Mouse (Mus musculus): ENCODE results near the gene Krt18. TPM values are rescaled to one million over a fixed set of nuclear protein-coding genes. Genes with fewer than 3 reads are reported as not detected.
"Not testable (repeated sequence)": the region's sequence is repeated elsewhere in the genome, so short reads cannot be mapped to it uniquely, and the experiment has no call there.

Gene Krt18
- total RNA-seq (2021): under 1 TPM; 0.24 to 0.85 TPM
- long read RNA-seq, experiment 1, partial matches to known transcripts: 0 of 1 reads
- long read RNA-seq, experiment 1, other reads (novel, unspliced or antisense): 0 of 1 reads
- long read RNA-seq, experiment 2: 0 reads

DNA sequence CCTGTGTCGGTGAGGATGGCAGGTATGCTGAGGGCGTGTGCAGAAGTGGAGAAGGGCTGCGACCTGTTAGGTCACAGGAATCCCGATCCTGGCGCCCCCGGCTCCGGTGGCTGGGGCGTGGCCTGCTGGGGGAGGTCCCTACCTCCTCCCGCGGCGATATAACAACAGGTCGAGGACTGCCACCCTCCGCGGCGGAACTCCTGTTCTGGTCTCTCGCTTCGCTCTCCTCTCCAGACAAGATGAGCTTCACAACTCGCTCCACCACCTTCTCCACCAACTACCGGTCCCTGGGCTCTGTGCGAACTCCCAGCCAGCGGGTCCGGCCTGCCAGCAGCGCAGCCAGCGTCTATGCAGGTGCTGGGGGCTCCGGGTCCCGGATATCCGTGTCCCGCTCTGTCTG lies at the start of gene Krt18:
TSS of gene Krt18 (plus strand) at position 141 of the 400 bp plus-strand sequence.
- intact Hi-C loops (cut with DNase I): no loop called here

DNA sequence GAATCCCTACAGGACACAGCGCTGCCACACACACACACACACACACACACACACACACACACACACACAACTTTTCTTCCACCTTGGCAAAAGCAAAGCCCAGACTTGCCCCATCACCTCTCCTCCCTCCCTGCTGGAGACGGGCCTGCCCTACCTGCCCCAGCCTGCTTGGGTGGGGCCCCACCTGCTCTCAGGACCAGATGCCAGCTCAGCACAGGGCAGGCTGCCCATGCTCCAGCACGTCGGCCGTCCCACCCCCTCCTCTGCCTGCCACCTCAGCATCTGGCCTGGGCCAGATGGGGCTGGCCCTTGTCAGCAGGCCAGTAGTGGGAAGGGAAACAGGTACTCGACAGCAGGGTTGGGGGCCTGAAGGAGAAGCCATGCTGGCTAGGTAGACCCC lies 47.1 kb upstream of the Krt18 start:
- no peak for DNase-seq (ENCODE audit: low spot score in 2 of 2)
- intact Hi-C loops (cut with DNase I): no loop called here

More for the DNA sequence above, at the start of gene Krt18:
- DNase-seq (ENCODE audit: low spot score in 2 of 2): no peak

DNA sequence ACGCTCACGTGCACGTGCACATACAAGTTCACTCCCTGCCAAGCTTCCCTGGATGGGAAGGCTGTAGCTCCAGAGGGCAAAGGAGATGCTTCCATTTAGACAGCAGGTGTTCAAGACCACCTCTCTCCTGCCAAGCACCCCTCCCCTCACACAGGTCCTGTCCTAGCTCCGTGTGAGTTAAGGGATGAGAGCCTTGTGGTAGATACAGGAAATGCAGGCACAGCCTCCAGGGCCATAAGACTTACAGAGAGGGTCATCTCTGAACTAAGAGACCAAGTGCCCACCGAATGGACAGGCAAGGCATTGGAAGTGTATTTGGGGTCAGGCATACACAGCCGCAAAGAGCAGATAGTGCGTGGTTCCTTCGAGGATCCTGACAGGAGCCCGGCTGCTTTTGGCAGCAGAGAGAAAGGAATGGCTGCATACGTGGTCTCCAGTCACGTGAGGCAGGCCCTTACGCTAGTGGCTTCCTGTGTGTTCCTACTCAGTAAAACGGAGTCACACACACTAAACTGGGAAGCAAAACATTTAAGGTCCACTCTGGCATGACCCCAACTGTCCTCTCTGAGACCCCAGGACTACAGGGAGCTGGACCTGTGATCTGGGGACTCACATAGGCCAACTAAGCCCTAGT lies 44.5 kb upstream of the Krt18 start:
- no peak for DNase-seq (ENCODE audit: low spot score in 2 of 2)
- intact Hi-C loops (cut with DNase I): no loop called here

GRCm38 (mm10) chr15:101983949-101984601 lies 43.9 kb upstream of the Krt18 start:
- intact Hi-C loops (cut with DNase I): loop anchor here (1.0 to 2.0 kb wide), 2 partner anchors 645 to 657 kb away; no protein-coding TSS in a partner anchor
- DNase-seq (ENCODE audit: low spot score in 2 of 2): peak; percentile 95 to 97

DNA sequence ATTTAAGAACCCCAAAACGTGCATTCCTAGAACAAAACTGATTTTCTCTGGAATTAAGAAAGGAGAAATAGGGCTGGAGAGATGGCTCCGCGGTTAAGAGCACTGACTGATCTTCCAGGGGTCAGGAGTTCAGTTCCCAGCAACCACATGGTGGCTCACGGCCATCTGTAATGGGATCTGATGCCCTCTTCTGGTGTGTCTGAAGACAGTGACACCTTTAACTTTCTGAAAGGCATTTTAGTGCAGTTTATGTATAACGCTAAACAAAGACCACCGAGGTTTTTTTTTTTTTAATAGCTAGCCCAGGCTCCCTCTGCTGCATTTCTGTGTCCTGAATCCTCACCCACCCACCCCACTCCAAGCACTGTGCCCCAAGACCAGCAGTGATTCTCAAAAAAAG lies 43.2 kb upstream of the Krt18 start:
- intact Hi-C loops (cut with DNase I): loop anchor here (1.0 to 2.0 kb wide), 2 partner anchors 645 to 658 kb away; no protein-coding TSS in a partner anchor
- DNase-seq (ENCODE audit: low spot score in 2 of 2): no peak

DNA sequence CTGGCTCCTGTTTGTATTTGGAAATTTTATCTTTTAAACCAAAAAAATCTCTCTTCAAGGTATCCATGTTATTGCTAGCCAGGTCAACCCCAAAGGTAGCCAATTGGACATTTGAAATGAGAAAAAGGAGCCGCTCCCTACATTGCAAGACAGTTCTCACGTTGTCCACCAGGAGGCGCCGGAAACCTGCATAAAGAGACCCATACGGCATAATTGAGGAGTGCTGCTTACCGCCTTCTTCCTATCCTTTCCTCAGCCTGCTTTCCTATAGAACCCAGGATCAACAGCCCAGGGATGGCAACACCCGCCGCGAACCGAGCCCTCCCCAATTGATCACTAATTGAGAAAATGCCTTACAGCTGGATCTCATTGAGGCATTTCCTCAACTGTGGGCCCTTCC lies 39.9 kb upstream of the Krt18 start:
- intact Hi-C loops (cut with DNase I): loop anchor here (1.0 kb wide), 1 partner anchor 77 kb away; no protein-coding TSS in a partner anchor
- peak; percentile 83 to 91 for DNase-seq (ENCODE audit: low spot score in 2 of 2)

- intact Hi-C loops (cut with DNase I): loop anchor here (1.0 kb wide), 1 partner anchor 77 kb away; no protein-coding TSS in a partner anchor
- DNase-seq (ENCODE audit: low spot score in 2 of 2): no peak
Observed at GRCm38 (mm10) chr15:101988714-101989113, 39.3 kb upstream of the Krt18 start.

GRCm38 (mm10) chr15:101990946-101991345 lies 37.0 kb upstream of the Krt18 start:
- DNase-seq (ENCODE audit: low spot score in 2 of 2): no peak
- intact Hi-C loops (cut with DNase I): no loop called here

GRCm38 (mm10) chr15:101994365-101994764 lies 33.6 kb upstream of the Krt18 start:
- no peak for DNase-seq (ENCODE audit: low spot score in 2 of 2)
- intact Hi-C loops (cut with DNase I): no loop called here

DNA sequence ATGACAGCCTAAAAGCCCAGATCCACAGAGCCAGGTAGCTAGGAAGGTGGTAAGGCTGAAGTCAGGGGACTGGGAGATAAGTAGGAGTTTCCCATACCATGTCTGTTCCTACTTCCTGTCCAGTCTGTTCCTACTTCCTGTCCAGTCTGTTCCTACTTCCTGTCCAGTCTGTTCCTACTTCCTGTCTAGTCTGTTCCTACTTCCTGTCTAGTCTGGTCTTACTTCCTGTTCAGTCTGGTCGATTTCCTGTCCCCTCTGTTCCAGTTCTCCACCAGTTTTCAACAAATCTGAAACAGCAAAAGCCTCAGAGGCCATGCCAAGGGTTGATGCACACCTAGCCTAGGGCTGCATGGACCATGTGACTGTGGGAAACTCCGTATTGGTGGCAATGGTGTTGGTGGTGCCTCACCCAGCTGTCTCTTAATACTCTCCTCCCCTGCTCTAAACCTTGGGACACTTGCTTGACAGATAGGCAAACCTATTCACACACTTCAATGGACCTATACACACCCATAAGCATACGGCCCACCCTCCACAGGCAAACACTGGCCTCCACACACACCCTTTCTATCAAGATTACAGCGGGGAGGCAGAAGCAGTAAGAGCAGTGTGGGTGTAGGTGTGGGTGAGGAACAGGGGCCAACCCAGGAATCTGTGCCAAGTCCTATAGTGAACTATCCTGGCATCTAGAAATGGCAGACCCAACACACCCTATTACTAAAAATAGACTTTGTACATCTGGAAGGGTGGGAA lies 32.3 kb upstream of the Krt18 start:
- intact Hi-C loops (cut with DNase I): no loop called here
- DNase-seq (ENCODE audit: low spot score in 2 of 2): no peak

GRCm38 (mm10) chr15:101996450-101997078 lies 31.4 kb upstream of the Krt18 start:
- not testable (repeated sequence) for DNase-seq (ENCODE audit: low spot score in 2 of 2)

DNA sequence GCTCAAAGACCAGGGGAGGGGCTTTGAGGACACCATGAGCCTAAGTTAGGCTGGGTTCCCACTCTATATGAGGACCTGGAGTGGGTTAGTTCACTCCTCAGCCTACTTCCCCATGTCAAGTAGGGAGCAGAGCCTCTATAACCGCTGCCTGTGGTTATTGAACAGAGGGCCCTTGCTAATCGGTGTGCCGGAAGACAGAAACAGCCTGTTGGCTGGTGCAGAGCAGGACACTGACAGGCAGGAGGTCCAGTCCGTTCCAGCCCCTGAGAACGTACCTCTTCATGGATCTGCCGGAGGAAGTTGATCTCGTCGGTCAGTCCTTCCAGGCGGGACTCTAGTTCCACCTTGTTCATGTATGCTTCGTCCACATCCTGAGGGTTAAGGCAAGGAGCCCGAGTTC lies 28.8 kb upstream of the Krt18 start:
- DNase-seq (ENCODE audit: low spot score in 2 of 2): no peak
- intact Hi-C loops (cut with DNase I): no loop called here

More at GRCm38 (mm10) chr15:101996450-101997078, 31.4 kb upstream of the Krt18 start:
- intact Hi-C loops (cut with DNase I): not testable (repeated sequence)

GRCm38 (mm10) chr15:101999676-102000335 lies 28.2 kb upstream of the Krt18 start:
- intact Hi-C loops (cut with DNase I): no loop called here
- no peak for DNase-seq (ENCODE audit: low spot score in 2 of 2)

DNA sequence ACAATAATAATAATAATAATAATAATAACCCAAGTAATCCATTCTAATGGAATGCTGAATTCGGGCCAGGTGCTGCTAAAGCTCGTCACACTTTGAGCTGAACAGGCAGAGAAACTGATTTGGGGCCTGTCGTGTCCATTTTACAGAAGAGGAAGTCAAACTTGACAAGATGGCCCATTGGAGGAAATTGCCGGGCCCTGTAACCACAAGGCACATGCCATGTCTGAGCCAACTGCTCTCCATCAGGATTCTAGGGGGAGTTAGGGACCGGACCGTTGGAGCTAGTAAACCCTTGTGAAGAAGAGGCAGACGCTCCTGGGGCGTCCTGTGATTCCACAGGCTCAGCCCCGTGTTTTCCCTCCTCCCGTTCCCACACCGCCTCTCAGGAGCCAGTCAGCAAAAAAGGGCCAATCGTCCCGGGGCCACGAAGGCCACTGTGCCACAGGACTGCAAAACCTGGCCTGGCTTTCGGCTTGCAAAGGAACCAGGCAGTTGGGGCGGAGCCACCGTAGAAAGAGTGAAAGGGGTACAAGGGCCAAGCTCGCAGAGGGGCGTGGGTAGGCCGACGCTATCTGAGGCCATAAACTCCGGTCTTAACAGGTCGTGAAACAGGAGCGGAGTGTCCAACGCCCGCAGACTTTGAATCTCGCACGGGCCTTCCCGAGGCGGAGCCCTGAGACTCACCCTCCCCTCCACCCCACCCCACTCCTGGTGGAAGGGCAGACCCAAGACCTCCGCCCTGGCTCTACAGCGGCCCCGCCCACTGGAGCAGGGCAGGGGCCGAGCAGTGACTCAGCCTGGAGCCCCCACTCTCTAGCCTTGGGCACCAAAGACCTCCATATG lies 25.1 kb upstream of the Krt18 start:
- no peak for DNase-seq (ENCODE audit: low spot score in 2 of 2)
- intact Hi-C loops (cut with DNase I): no loop called here

- intact Hi-C loops (cut with DNase I): no loop called here
Observed at GRCm38 (mm10) chr15:102003516-102003915, 24.5 kb upstream of the Krt18 start.

DNA sequence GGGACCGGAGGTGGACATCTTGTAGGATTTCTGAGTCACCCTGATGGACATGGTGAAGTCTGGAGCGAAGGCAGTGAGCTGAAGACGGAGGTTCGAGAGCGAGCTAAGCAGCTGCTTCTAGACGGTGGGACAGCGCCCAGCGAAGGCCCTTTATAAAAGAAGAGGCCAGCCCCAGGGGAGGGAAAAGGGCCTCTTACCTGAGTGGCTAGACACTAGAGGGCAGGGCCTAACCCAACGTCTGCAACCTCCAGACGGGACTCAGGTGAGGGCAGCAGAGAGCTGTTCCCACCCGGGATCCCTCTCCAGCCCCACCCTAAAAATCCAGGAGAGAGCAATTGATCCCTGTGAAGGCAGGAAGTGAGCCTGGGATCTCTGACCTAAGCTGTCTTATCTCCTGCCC lies 23.8 kb upstream of the Krt18 start, which contains the start of gene Krt8:
TSS of gene Krt8 (minus strand) at position 294 of the 400 bp plus-strand sequence.
- intact Hi-C loops (cut with DNase I): no loop called here
- DNase-seq (ENCODE audit: low spot score in 2 of 2): no peak

More at GRCm38 (mm10) chr15:102003516-102003915, 24.5 kb upstream of the Krt18 start:
- DNase-seq (ENCODE audit: low spot score in 2 of 2): no peak

DNA sequence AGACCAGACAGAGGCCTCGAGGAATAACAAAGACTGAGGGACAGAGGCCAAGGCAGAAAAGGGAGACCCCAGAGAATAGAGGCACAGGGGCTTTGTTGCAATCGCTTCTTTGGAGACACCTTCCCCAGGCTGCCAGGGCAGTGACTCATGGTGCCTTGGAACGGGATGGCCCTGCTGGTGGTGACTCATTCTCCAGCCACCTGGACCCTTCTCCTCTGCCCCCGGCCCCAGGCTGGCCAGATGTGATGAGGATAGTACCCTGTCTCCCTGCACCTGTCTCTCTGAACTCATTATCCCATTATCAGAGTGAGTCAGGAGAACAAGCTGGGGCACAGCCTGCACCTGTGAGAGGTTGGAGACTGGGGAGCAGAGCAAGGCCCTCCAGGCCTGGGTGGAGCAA lies 22.7 kb upstream of the Krt18 start:
- intact Hi-C loops (cut with DNase I): no loop called here
- no peak for DNase-seq (ENCODE audit: low spot score in 2 of 2)

DNA sequence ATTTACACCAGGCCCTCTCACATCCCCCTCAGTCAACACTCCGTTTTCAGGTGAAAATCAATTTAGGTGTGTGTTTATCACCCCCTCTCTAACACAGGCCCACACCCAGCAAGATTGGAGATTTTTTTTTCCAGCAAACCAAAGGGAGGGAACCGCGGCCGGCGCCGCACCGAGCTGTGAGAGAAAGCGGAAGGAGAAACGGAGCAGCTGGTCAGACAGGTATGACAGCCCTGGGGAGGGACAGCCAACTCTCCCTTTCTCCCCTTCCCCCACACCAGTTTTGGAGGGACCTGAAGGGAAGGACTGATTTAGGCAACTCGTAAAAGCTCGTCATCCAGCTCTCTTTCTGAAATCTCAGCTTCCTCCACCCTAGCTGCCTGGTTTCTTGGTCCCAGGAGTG lies 21.7 kb upstream of the Krt18 start:
- no peak for DNase-seq (ENCODE audit: low spot score in 2 of 2)
- intact Hi-C loops (cut with DNase I): no loop called here

Measured in left cerebral cortex, postnatal 14 days (tissue).